Mouse (Mus musculus) forebrain, embryonic 16.5 days (tissue): ENCODE data around the gene Fam178b. TPM values are rescaled to one million over a fixed set of nuclear protein-coding genes. Genes with fewer than 3 reads are reported as not detected.
A peak's percentile ranks its signal among the peaks of the same experiment; 100 is the strongest.

ENCODE experiments used
- ATAC-seq: fragments of 200-750 bp; cut with Nextera tagmentation; 2 replicates; pipeline ENCODE4 v1.8.0; 2017; ENCODE audit warnings: mild to moderate bottlenecking, moderate library complexity
- H3K27ac ChIP-seq: fragments of 300-500 bp; sonication (generic); 2 replicates; pipeline ENCODE4 v1.5.1; 2014; ENCODE audit warnings: low read length, control low read depth
- H3K27me3 ChIP-seq: fragments of 300-500 bp; sonication (generic); replicated peaks from 2 replicates; pipeline ENCODE4 v1.6.1; 2014; ENCODE audit warnings: low read length; ENCODE audit not compliant: control insufficient read depth, insufficient read depth
- H3K36me3 ChIP-seq: fragments of 300-500 bp; sonication (generic); 2 replicates; pipeline ENCODE4 v1.6.1; 2014; ENCODE audit not compliant: control insufficient read depth, insufficient read depth
- H3K4me1 ChIP-seq: fragments of 300-500 bp; sonication (generic); replicated peaks from 2 replicates; pipeline ENCODE4 v1.6.1; 2014; ENCODE audit warnings: low read length; ENCODE audit not compliant: control insufficient read depth, insufficient read depth
- H3K4me2 ChIP-seq: fragments of 300-500 bp; sonication (generic); 2 replicates; pipeline ENCODE4 v1.6.1; 2014; ENCODE audit warnings: mild to moderate bottlenecking, low read length, control low read depth
- H3K4me3 ChIP-seq: fragments of 300-500 bp; sonication (generic); replicated peaks from 2 replicates; pipeline ENCODE4 v1.5.1; 2014; ENCODE audit warnings: mild to moderate bottlenecking, low read length, control low read depth
- H3K9ac ChIP-seq: fragments of 300-500 bp; sonication (generic); replicated peaks from 2 replicates; pipeline ENCODE4 v1.6.1; 2014; ENCODE audit warnings: low read depth, low read length, control low read depth
- H3K9me3 ChIP-seq: fragments of 300-500 bp; sonication (generic); 2 replicates; pipeline ENCODE4 v1.6.1; 2016; ENCODE audit warnings: low read length; ENCODE audit not compliant: control insufficient read depth
- WGBS: fragments of 180-500 bp; shearing (Covaris S2); extraction: QIAGEN DNeasy Blood & Tissue Kit; methylation state at CpG from one replicate; pipeline ENCODE4 v1.1.7; 2014; 5-methylcytosine and 5-hydroxymethylcytosine counted together
- polyA plus RNA-seq: library from polyadenylated mRNA; unstranded; fragments of >200 nt; fragmentation: Nextera tagmentation; extraction: Ambion mirVana; gene quantifications from 2 replicates; pipeline ENCODE4 v1.2.1, GENCODE M21; 2015

Fam178b gene
- polyA plus RNA-seq, 1 experiment from 2014 or later = not detected

GRCm38 (mm10) chr1:36566425-36566824 lies 116.6 kb downstream of the Fam178b start:
- H3K4me2 ChIP-seq = no peak overlapping the region
- no peak overlapping the region for H3K27ac ChIP-seq
- no peak for ATAC-seq
- no peaks in the 10 kb centered on the region; the same call in 1 of the 2 replicates for H3K4me1 ChIP-seq
- no peaks in the 10 kb centered on the region for H3K27me3 ChIP-seq
- no peak overlapping the region for H3K9ac ChIP-seq
- no peaks in the 10 kb centered on the region for H3K36me3 ChIP-seq
- WGBS = 11% methylated on average over 2 of the region's 2 CpGs
- H3K9me3 ChIP-seq = no peaks in the 10 kb centered on the region
- no peak overlapping the region for H3K4me3 ChIP-seq

DNA sequence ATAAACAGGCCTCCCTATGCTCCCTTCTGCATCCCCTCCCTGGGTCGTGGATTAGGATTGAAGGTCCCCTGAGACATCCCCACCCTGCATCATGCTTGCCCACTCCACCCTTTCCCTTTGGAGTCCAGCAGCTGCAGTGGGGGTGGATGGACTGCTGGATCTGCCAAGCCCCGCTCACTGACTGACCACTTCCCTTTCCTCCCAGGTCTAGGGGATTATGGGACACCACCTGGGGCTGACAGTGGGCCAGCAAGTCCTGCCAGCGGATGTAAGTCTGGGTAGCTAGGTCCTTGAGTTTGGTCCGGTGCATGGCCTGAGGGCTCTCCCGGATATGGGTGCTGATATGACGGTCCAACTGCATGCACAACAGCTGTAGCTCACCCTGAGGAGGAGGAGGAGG lies 118.9 kb downstream of the Fam178b start:
- Histone ChIP-seq H3K9me3 (no peaks in the 10 kb centered on the region), H3K4me2 (no peak overlapping the region), H3K36me3 (no peaks in the 10 kb centered on the region), H3K9ac (no peak overlapping the region), H3K4me3 (no peak overlapping the region), H3K27ac (no peak overlapping the region), H3K4me1 (no peaks in the 10 kb centered on the region; the same call in 1 of the 2 replicates), H3K27me3 (0 out of 2 replicates have a peak, but pooled peaks cover 2% of the 10 kb centered on the region)
- WGBS = 73% methylated on average over 6 of the region's 6 CpGs
- ATAC-seq = no peak

DNA sequence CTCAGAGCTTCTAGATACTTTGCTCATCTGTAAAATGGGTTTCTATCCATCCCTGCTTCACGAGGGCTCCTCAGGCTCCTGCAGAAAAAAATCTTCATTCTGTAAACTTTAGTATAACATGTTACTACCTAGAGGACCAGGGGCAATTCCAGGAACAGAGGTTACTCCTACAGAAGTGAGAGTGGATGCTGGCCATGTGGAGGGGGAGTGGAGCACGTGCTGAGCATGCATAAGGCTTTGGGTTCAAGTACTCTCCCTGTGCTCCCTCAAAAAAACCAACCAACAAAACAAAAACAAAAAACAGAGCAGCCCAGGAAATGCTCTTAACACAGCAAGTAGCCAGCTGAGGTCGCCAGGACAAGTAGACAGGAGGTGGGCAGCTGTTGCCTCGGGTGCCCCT lies 119.4 kb downstream of the Fam178b start:
- 68% methylated on average over 4 of the region's 4 CpGs for WGBS

DNA sequence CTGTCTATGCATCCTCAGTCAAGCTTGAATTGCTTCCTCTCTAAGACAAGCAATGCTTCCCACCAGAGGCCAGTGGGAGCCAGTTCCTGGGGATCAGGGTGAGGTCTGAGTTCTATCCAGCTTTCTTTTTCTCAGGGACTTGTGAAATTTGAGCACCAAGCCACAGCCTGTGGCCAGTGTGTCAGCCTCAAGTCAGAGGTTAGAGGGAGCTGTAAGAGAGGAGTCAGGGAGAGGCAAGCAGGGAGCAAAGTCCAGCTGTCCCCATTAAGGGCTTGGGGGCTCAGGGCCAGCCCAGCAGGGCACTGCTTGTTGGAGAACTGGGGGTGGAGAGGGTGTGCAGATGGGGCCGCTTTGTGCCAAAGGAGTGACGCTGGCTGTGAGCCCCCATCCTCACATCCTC lies 119.8 kb downstream of the Fam178b start:
- ATAC-seq = no peak

More for the DNA sequence above, 119.4 kb downstream of the Fam178b start:
- no peaks in the 10 kb centered on the region for H3K36me3 ChIP-seq
- no peaks in the 10 kb centered on the region for H3K9me3 ChIP-seq
- peaks cover 3% of the 10 kb centered on the region for H3K4me1 ChIP-seq
- H3K4me2 ChIP-seq = no peak overlapping the region
- no peak overlapping the region for H3K27ac ChIP-seq
- no peak overlapping the region for H3K4me3 ChIP-seq
- no peak overlapping the region for H3K9ac ChIP-seq
- H3K27me3 ChIP-seq = 0 out of 2 replicates have a peak, but pooled peaks cover 2% of the 10 kb centered on the region
- no peak for ATAC-seq

DNA sequence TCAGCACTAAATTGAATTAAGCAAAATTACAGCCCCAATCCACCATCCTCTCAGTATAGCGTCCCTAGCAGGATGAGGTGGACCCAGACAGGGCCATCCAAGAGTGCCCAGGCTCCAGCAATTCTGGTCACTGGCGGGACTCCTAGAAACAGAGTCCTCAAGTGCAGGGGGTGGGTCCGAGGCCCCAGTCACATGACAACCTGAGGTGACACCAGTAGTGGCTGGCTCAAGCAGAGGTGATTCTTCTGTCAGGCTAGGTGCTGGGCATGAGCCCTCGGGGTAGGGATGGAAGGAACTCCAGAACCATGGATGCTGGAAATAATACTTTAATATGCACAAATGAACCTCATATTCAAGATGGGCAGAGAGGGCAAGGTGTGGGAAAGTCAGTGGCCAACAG lies 120.6 kb downstream of the Fam178b start:
- no peak overlapping the region for H3K4me3 ChIP-seq
- H3K4me2 ChIP-seq = no peak overlapping the region
- H3K4me1 ChIP-seq = peaks cover 6% of the 10 kb centered on the region
- no peaks in the 10 kb centered on the region for H3K36me3 ChIP-seq
- no peaks in the 10 kb centered on the region for H3K9me3 ChIP-seq
- no peak for ATAC-seq
- 0 out of 2 replicates have a peak, but pooled peaks cover 2% of the 10 kb centered on the region for H3K27me3 ChIP-seq
- H3K27ac ChIP-seq = no peak overlapping the region
- 72% methylated on average over 4 of the region's 4 CpGs for WGBS
- no peak overlapping the region for H3K9ac ChIP-seq

More for the DNA sequence above, 119.8 kb downstream of the Fam178b start:
- Histone ChIP-seq H3K9ac (no peak overlapping the region), H3K36me3 (no peaks in the 10 kb centered on the region), H3K4me2 (no peak overlapping the region), H3K9me3 (no peaks in the 10 kb centered on the region), H3K27me3 (0 out of 2 replicates have a peak, but pooled peaks cover 2% of the 10 kb centered on the region), H3K4me1 (peaks cover 6% of the 10 kb centered on the region), H3K4me3 (no peak overlapping the region), H3K27ac (no peak overlapping the region)
- WGBS = 80% methylated on average over 2 of the region's 2 CpGs

DNA sequence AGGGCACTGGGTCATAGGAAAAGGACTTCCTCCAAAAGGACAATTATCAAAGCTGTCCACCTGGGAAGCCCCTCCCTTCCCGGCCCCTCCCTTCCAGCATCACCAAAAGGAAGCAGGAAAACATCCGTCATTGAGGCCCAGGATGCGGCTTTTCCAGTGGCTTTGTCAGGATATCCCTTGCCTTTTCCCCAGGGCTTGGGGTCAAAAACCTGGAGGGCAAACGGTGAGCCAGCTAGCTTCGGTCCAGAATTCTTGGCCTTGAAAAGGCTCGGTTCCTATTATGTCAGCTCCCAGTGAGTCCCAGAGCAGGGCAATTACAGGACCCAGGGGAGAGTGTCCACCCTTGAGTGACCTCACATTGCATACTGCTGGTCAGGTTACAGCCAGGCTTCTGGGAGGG lies 122.1 kb downstream of the Fam178b start:
- WGBS = 60% methylated on average over 6 of the region's 6 CpGs
- H3K36me3 ChIP-seq = no peaks in the 10 kb centered on the region
- H3K9me3 ChIP-seq = no peaks in the 10 kb centered on the region

DNA sequence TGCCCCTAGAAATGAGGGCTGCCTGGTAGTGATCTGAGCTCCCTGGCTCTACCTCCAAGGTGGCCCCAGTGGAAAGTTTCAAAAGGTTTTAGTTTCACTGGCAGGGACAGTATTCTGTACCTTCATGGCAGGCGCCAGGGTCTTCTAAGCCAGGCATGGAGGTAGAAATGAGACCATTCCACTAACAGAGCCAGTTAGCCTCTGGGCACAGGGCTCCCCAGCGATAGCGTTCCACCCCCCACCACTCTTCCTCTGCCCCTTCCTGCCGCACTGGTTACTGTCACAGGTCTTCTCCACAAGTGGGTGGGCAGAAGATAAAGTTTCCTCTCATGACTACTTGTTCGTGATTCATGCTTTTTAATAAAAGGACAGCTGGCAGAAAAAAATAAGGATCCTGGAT lies 123.1 kb downstream of the Fam178b start:
- Histone ChIP-seq H3K9ac (no peak overlapping the region), H3K27ac (no peak overlapping the region), H3K4me3 (no peak overlapping the region), H3K36me3 (no peaks in the 10 kb centered on the region), H3K4me1 (peaks cover 17% of the 10 kb centered on the region), H3K9me3 (no peaks in the 10 kb centered on the region), H3K4me2 (no peak overlapping the region), H3K27me3 (0 out of 2 replicates have a peak, but pooled peaks cover 2% of the 10 kb centered on the region)
- 62% methylated on average over 5 of the region's 5 CpGs for WGBS
- ATAC-seq = no peak

More for the DNA sequence above, 122.1 kb downstream of the Fam178b start:
- ATAC-seq = no peak
- Histone ChIP-seq H3K4me1 (peaks cover 7% of the 10 kb centered on the region), H3K4me2 (no peak overlapping the region), H3K27ac (no peak overlapping the region), H3K27me3 (0 out of 2 replicates have a peak, but pooled peaks cover 2% of the 10 kb centered on the region), H3K9ac (no peak overlapping the region), H3K4me3 (no peak overlapping the region)

GRCm38 (mm10) chr1:36559256-36559655 lies 123.7 kb downstream of the Fam178b start:
- Histone ChIP-seq H3K4me1 (peaks cover 23% of the 10 kb centered on the region), H3K27ac (no peak overlapping the region), H3K9ac (no peak overlapping the region), H3K4me3 (no peak overlapping the region), H3K9me3 (no peaks in the 10 kb centered on the region), H3K36me3 (no peaks in the 10 kb centered on the region), H3K4me2 (no peak overlapping the region), H3K27me3 (0 out of 2 replicates have a peak, but pooled peaks cover 2% of the 10 kb centered on the region)
- ATAC-seq = no peak
- 13% methylated on average over 4 of the region's 4 CpGs for WGBS

- H3K9me3 ChIP-seq = no peaks in the 10 kb centered on the region
- ATAC-seq = peak; percentile 70
- peak within 1 kb of the TSS; percentile 98 for H3K27ac ChIP-seq
- H3K27me3 ChIP-seq = 0 out of 2 replicates have a peak, but pooled peaks cover 2% of the 10 kb centered on the region
- peak within 1 kb of the TSS; percentile 98 for H3K4me3 ChIP-seq
- H3K4me2 ChIP-seq = peak within 1 kb of the TSS; percentile 60
- peaks cover 27% of the 10 kb centered on the region for H3K4me1 ChIP-seq
- peak within 1 kb of the TSS; percentile 99 for H3K9ac ChIP-seq
- under 1% methylated on average over 61 of the region's 69 CpGs for WGBS
- H3K36me3 ChIP-seq = peaks cover 4% of the 10 kb centered on the region
These were observed 124.7 kb downstream of the Fam178b start, which contains the start of gene Sema4c for GRCm38 (mm10) chr1:36558031-36558993. Gene Sema4c, minus strand, starts transcription at chr1:36558349.
